Mouse (Mus musculus) ES-Bruce4 (cell line): ENCODE data around the gene Trim60. TPM values are rescaled to one million over a fixed set of nuclear protein-coding genes. Genes with fewer than 3 reads are reported as not detected.

ENCODE experiments used
- H3K27ac ChIP-seq: 2 replicates; pipeline ENCODE4 v1.5.1; 2012; ENCODE audit warnings: low read length, inconsistent platforms; ENCODE audit not compliant: insufficient read depth
- H3K27me3 ChIP-seq: 2 replicates; pipeline ENCODE4 v1.6.1; 2012; ENCODE audit warnings: mild to moderate bottlenecking, low read length, inconsistent platforms; ENCODE audit not compliant: control insufficient read depth, poor library complexity, insufficient read depth, severe bottlenecking
- H3K36me3 ChIP-seq: 2 replicates; pipeline ENCODE4 v1.6.1; 2012; ENCODE audit warnings: inconsistent platforms, mild to moderate bottlenecking, low read length, moderate library complexity; ENCODE audit not compliant: control insufficient read depth, poor library complexity, insufficient read depth, severe bottlenecking
- H3K4me1 ChIP-seq: one replicate; pipeline ENCODE4 v1.8.1; 2011; ENCODE audit warnings: low read length; ENCODE audit not compliant: control insufficient read depth, insufficient read depth
- H3K4me3 ChIP-seq: 2 replicates; pipeline ENCODE4 v1.5.1; 2011; ENCODE audit warnings: low read depth, mild to moderate bottlenecking, low read length
- H3K9ac ChIP-seq: 2 replicates; pipeline ENCODE4 v1.6.1; 2012; ENCODE audit warnings: low read depth, mild to moderate bottlenecking, inconsistent platforms; ENCODE audit not compliant: poor library complexity, severe bottlenecking
- H3K9me3 ChIP-seq: replicated peaks from 2 replicates; pipeline ENCODE4 v1.6.1; 2012; ENCODE audit warnings: mild to moderate bottlenecking, low read length, inconsistent platforms; ENCODE audit not compliant: control insufficient read depth, poor library complexity, insufficient read depth, severe bottlenecking
- CTCF ChIP-seq: IDR thresholded peaks from one replicate; pipeline ENCODE4 v1.8.1; 2011; ENCODE audit warnings: low read depth, low read length
- EP300 ChIP-seq: IDR thresholded peaks from 2 replicates; pipeline ENCODE4 v1.6.1; 2011; ENCODE audit warnings: low read depth, low read length; ENCODE audit not compliant: insufficient read depth
- POLR2A ChIP-seq: IDR thresholded peaks from one replicate; pipeline ENCODE4 v1.8.1; 2011; ENCODE audit warnings: low read length; ENCODE audit not compliant: insufficient read depth
- polyA plus RNA-seq: library from polyadenylated mRNA; stranded (reverse); fragments of >200 nt; gene quantifications from 2 replicates; pipeline ENCODE4 v1.2.4, GENCODE M21; 2011; ENCODE audit warnings: low read depth; ENCODE audit not compliant: missing spikeins, insufficient read depth, insufficient read length

Trim60 gene
- polyA plus RNA-seq, 1 experiment, result 0.37 TPM

DNA sequence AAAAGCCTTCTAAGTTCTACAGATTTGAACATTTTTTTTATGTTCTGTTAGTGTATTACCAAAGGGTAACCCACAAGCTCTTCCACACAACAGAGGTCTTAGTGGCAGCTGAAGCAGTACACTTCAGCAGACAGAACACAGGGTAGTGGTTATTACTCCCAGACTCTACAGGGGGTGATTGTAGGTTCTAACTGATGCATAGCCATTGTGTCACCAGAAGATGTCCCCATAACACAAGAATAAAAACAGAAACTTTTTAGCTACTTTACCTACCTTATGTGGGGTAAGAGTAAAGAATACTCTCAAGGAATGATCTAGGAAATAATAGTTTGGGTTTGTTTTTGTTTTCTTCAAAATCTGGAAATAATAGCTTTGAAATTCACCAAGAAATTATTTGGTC is 55.5 kb downstream of the Trim60 start:
- no peak overlapping the region for H3K4me3 ChIP-seq
- H3K27ac ChIP-seq, result no peak overlapping the region
- H3K9me3 ChIP-seq, result no peaks in the 10 kb centered on the region; the same call in 1 of the 2 replicates
- peaks cover 40% of the 10 kb centered on the region for H3K36me3 ChIP-seq
- no peaks in the 10 kb centered on the region for H3K27me3 ChIP-seq
- no peak overlapping the region for H3K9ac ChIP-seq
- TF ChIP-seq EP300, result no peak
- TF ChIP-seq CTCF, result no peak
- TF ChIP-seq POLR2A, result no peak
- no peaks in the 10 kb centered on the region for H3K4me1 ChIP-seq

DNA sequence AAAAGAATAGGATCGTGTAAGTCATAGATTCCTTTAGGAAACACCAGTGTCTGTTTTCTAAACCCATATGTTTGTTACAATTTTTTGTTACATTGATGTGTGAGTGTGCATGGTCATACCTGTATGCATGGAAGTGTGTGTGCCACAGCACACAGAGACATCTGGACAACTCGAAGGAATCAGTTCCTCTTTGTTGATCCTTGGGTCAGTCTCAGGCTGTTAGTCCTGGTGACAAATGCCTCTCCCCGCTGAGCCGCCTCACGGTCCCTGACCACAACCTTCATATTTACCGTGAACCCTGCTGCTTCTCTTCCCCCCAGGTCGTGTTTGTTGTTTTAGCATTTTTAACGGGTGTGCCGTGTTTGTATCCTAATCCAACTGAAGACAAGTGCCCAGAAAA is 59.4 kb downstream of the Trim60 start:
- H3K4me3 ChIP-seq, result no peak overlapping the region
- H3K36me3 ChIP-seq, result peaks cover 37% of the 10 kb centered on the region
- no peaks in the 10 kb centered on the region for H3K4me1 ChIP-seq
- no peak overlapping the region for H3K27ac ChIP-seq
- TF ChIP-seq EP300 (no peak), POLR2A (no peak), CTCF (no peak)
- no peaks in the 10 kb centered on the region for H3K27me3 ChIP-seq
- no peaks in the 10 kb centered on the region; the same call in 1 of the 2 replicates for H3K9me3 ChIP-seq
- H3K9ac ChIP-seq, result no peak overlapping the region

DNA sequence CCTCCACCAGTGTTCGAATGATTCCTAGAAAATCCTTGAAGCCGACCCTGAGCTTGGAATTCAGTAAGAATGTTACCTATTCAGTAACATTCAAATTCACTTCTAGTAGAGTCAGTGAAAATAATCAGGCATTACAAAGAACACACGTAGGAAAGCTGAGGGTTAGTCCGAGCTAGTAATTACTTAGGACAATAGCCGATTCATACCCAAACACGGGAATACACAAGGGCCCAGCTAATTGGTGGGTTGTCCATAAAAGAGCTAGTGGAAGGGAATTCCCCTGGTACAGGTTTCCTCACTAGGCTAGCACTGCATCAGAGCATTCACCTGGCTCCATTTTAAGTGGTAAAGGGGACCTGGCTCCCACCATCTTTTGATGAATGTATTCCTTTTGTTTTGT is 66.3 kb downstream of the Trim60 start:
- Histone ChIP-seq H3K9ac (no peak overlapping the region), H3K9me3 (peaks cover 2% of the 10 kb centered on the region; the same call in 1 of the 2 replicates), H3K27me3 (no peaks in the 10 kb centered on the region), H3K4me3 (no peak overlapping the region), H3K4me1 (no peaks in the 10 kb centered on the region), H3K36me3 (peaks cover 8% of the 10 kb centered on the region), H3K27ac (no peak overlapping the region)
- no peak for TF ChIP-seq CTCF
- no peak for TF ChIP-seq POLR2A
- no peak for TF ChIP-seq EP300

Other genes with a start within 250 kb of the Trim60 start
- gene Klhl2, start 168.6 kb downstream of the Trim60 start, polyA plus RNA-seq, result 25.8 and 25.9 TPM in 2 replicates
- gene Tmem192, start 71.4 kb downstream of the Trim60 start, polyA plus RNA-seq, result 40.6 and 47.8 TPM in 2 replicates
- gene Trim75, start 30.8 kb downstream of the Trim60 start, polyA plus RNA-seq, result not detected in 2 replicates
- 1.2 and 2.3 TPM in 2 replicates for gene Trim61, start 61 bp downstream of the Trim60 start, polyA plus RNA-seq
- 90.5 and 96.4 TPM in 2 replicates for gene Apela, start 18.8 kb upstream of the Trim60 start, polyA plus RNA-seq
- not detected in 2 replicates for gene Gm10663, start 56.4 kb upstream of the Trim60 start, polyA plus RNA-seq
- gene BC030870, start 111.0 kb upstream of the Trim60 start, polyA plus RNA-seq, result not detected in 2 replicates